Mouse (Mus musculus) liver, adult 2 months (tissue): ENCODE measurements at regions not wholly inside any gene's neighbourhood (a gene's known extent, or its start where the extent isn't known, plus 50 kb on each side); places are given as distances from the start of the nearest gene placed in this dataset.

Experiments
- DNase-seq: peaks from one replicate; pipeline ENCODE4 v3.0.0-alpha.2; 2011; ENCODE audit warnings: low read depth, low spot score; ENCODE audit errors: extremely low read depth
- H3K27ac ChIP-seq: fragments of 200-500 bp; replicated peaks from 2 replicates; pipeline ENCODE4 v1.5.1; 2012; ENCODE audit warnings: low read depth, mild to moderate bottlenecking, control low read depth, inconsistent platforms, low read length; ENCODE audit not compliant: insufficient read depth
- H3K27me3 ChIP-seq: fragments of 200-500 bp; 2 replicates; pipeline ENCODE4 v1.6.1; 2012; ENCODE audit warnings: mild to moderate bottlenecking, moderate library complexity, low read length, inconsistent platforms; ENCODE audit not compliant: control insufficient read depth, insufficient read depth
- H3K36me3 ChIP-seq: fragments of 200-500 bp; 2 replicates; pipeline ENCODE4 v1.6.1; 2012; ENCODE audit warnings: low read length, inconsistent platforms; ENCODE audit not compliant: control insufficient read depth, insufficient read depth
- H3K4me1 ChIP-seq: fragments of 200-500 bp; 2 replicates; pipeline ENCODE4 v1.6.1; 2011; ENCODE audit warnings: low read length; ENCODE audit not compliant: control insufficient read depth, insufficient read depth
- H3K4me3 ChIP-seq: fragments of 200-500 bp; 2 replicates; pipeline ENCODE4 v1.5.1; 2011; ENCODE audit warnings: low read depth, mild to moderate bottlenecking, control low read depth, low read length, moderate library complexity; ENCODE audit not compliant: insufficient read depth
- H3K79me2 ChIP-seq: fragments of 200-500 bp; 2 replicates; pipeline ENCODE4 v1.6.1; 2012; ENCODE audit warnings: inconsistent platforms, mild to moderate bottlenecking, low read length, moderate library complexity; ENCODE audit not compliant: control insufficient read depth, insufficient read depth
- H3K9ac ChIP-seq: fragments of 200-500 bp; 2 replicates; pipeline ENCODE4 v1.6.1; 2012; ENCODE audit warnings: low read depth, mild to moderate bottlenecking, control low read depth, inconsistent platforms, low read length
- CTCF ChIP-seq: fragments of 200-500 bp; IDR thresholded peaks from 2 replicates; pipeline ENCODE4 v1.5.1; 2011; ENCODE audit warnings: low read depth, low read length, control low read depth
- POLR2A ChIP-seq: fragments of 200-500 bp; IDR thresholded peaks from 2 replicates; pipeline ENCODE4 v1.6.1; 2011; ENCODE audit warnings: low read length, control low read depth; ENCODE audit not compliant: insufficient read depth; ENCODE audit errors: extremely low read depth
- WGBS: fragments of 180-500 bp; shearing (Covaris S2); methylation state at CpG from one replicate; pipeline ENCODE4 v1.1.7; 2018; 5-methylcytosine and 5-hydroxymethylcytosine counted together

- H3K9ac ChIP-seq: no peak overlapping the region
- H3K4me1 ChIP-seq: no peaks in the 10 kb centered on the region
- TF ChIP-seq CTCF (no peak), POLR2A (no peak)
- no peaks in the 10 kb centered on the region for H3K79me2 ChIP-seq
- WGBS: 87% methylated on average over 2 of the region's 2 CpGs
- H3K36me3 ChIP-seq: no peaks in the 10 kb centered on the region
- H3K27ac ChIP-seq: no peak overlapping the region
- H3K4me3 ChIP-seq: no peak overlapping the region
- H3K27me3 ChIP-seq: no peaks in the 10 kb centered on the region
- no peak for DNase-seq
Observed at GRCm38 (mm10) chr8:7732726-7733125, 928.3 kb downstream of the Efnb2 start.

GRCm38 (mm10) chr8:7721880-7722279, 939.2 kb downstream of the Efnb2 start:
- DNase-seq: no peak
- Histone ChIP-seq H3K4me3 (no peak overlapping the region), H3K27ac (no peak overlapping the region), H3K27me3 (no peaks in the 10 kb centered on the region), H3K36me3 (no peaks in the 10 kb centered on the region), H3K79me2 (no peaks in the 10 kb centered on the region), H3K9ac (no peak overlapping the region), H3K4me1 (no peaks in the 10 kb centered on the region)
- 88% methylated on average over 3 of the region's 3 CpGs for WGBS
- no peak for TF ChIP-seq POLR2A
- no peak for TF ChIP-seq CTCF

DNA sequence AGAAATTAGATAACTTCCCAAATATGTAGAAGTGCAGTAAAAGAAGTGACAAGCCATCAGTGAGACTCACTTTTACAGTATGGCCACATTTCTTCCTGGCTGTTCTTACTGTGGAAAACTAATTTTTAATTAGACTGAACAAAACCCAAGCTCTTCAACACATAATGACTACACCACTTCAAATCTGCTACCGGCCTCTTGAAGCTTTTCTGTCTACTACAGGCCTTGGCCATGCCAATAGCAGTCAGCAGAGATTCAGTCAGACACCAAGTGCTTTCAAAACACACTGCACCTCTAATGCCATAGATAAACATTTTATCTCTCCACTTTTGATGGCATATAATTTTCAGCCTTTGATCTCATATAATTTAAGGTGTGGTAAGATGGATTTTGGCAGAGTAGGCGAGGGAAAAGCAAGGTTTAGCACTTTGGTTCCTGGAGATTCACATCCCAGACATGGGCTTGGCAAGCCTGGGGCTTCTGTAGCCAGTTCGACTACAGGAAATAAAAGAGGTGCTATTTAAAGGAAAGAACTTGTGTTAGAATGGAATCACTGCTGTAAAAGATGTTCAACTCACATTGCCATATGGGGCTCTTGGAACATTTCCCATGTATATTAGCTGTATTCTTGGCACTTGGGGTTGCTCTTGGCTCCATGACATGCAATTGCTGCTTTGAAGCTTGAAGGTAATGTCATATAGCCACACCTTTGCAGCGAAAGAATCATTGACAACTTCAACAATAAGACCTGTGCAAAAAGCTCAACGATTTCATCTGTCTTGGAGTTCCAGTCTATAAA, 941.9 kb downstream of the Efnb2 start:
- Histone ChIP-seq H3K4me3 (no peak overlapping the region), H3K27ac (no peak overlapping the region), H3K27me3 (no peaks in the 10 kb centered on the region), H3K79me2 (no peaks in the 10 kb centered on the region), H3K36me3 (no peaks in the 10 kb centered on the region), H3K9ac (no peak overlapping the region), H3K4me1 (no peaks in the 10 kb centered on the region)
- TF ChIP-seq POLR2A: no peak
- TF ChIP-seq CTCF: no peak
- no peak for DNase-seq
- 64% methylated on average over 5 of the region's 5 CpGs for WGBS

GRCm38 (mm10) chr8:7710764-7711163, 950.3 kb downstream of the Efnb2 start:
- Histone ChIP-seq H3K27ac (no peak overlapping the region), H3K27me3 (no peaks in the 10 kb centered on the region), H3K4me1 (no peaks in the 10 kb centered on the region), H3K9ac (no peak overlapping the region), H3K79me2 (no peaks in the 10 kb centered on the region), H3K36me3 (no peaks in the 10 kb centered on the region), H3K4me3 (no peak overlapping the region)
- DNase-seq: no peak
- WGBS: 38% methylated on average over 1 of the region's 1 CpGs
- TF ChIP-seq POLR2A (no peak), CTCF (no peak)

DNA sequence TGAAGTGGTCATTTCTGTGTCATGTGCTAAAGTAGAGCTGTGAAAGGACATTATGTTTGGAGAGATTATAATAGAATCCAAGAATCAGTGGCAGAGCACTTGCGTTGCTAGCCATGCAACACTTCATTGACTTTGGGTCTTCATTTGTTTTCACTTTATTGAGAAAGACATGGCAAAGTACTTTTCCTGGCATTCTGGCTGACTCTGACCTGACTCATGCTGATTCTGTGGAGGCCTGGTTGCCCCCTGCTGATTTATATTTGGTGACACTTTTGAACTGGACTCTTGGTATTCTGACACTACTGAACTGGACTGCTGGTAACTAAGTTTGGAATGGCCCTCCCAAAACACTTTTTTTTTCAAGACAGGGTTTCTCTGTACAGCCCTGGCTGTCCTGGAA, 951.6 kb downstream of the Efnb2 start:
- Histone ChIP-seq H3K9ac (no peak overlapping the region), H3K4me1 (no peaks in the 10 kb centered on the region), H3K4me3 (no peak overlapping the region), H3K36me3 (no peaks in the 10 kb centered on the region), H3K79me2 (no peaks in the 10 kb centered on the region), H3K27me3 (no peaks in the 10 kb centered on the region), H3K27ac (no peak overlapping the region)
- TF ChIP-seq POLR2A: no peak
- no peak for TF ChIP-seq CTCF
- WGBS: 95% methylated on average over 1 of the region's 1 CpGs
- DNase-seq: no peak

- Histone ChIP-seq H3K27ac (no peak overlapping the region), H3K9ac (no peak overlapping the region), H3K4me1 (no peaks in the 10 kb centered on the region), H3K27me3 (no peaks in the 10 kb centered on the region), H3K79me2 (no peaks in the 10 kb centered on the region), H3K36me3 (no peaks in the 10 kb centered on the region), H3K4me3 (no peak overlapping the region)
- 85% methylated on average over 2 of the region's 2 CpGs for WGBS
- no peak for DNase-seq
- TF ChIP-seq POLR2A (no peak), CTCF (no peak)
Observed at GRCm38 (mm10) chr8:7691355-7691996, 969.6 kb downstream of the Efnb2 start.
